Mouse (Mus musculus) cerebellum, adult 11 months (tissue): ENCODE data around the gene 1700010B08Rik.
A peak's percentile ranks its signal among the peaks of the same experiment; 100 is the strongest.

Source experiments
- DNase-seq: peaks from one replicate; pipeline ENCODE4 v3.0.0; 2022

The 1700010B08Rik gene

GRCm38 (mm10) chr2:173724382-173724781 is 5.2 kb downstream of the 1700010B08Rik start:
- DNase-seq: no peak

- DNase-seq: no peak
Measured at GRCm38 (mm10) chr2:173724940-173725807, 6.0 kb downstream of the 1700010B08Rik start.

- no peak for DNase-seq
Measured at GRCm38 (mm10) chr2:173725819-173726218, 6.6 kb downstream of the 1700010B08Rik start.

- no peak for DNase-seq
Measured at GRCm38 (mm10) chr2:173730444-173730966, 11.3 kb downstream of the 1700010B08Rik start.

- no peak for DNase-seq
Measured at GRCm38 (mm10) chr2:173734426-173734825, 15.2 kb downstream of the 1700010B08Rik start.

GRCm38 (mm10) chr2:173737222-173737989 is 18.2 kb downstream of the 1700010B08Rik start, which contains the start of gene Vapb:
Gene Vapb (plus strand): TSS chr2:173737511.
- peak; percentile 99 for DNase-seq

- DNase-seq: peak; percentile 8
Measured at GRCm38 (mm10) chr2:173738232-173738631, 19.0 kb downstream of the 1700010B08Rik start.

GRCm38 (mm10) chr2:173739107-173739506 is 19.9 kb downstream of the 1700010B08Rik start:
- no peak for DNase-seq

- DNase-seq: no peak
Measured at GRCm38 (mm10) chr2:173742090-173742489, 22.9 kb downstream of the 1700010B08Rik start.

GRCm38 (mm10) chr2:173742744-173743143 is 23.5 kb downstream of the 1700010B08Rik start:
- DNase-seq: no peak

GRCm38 (mm10) chr2:173744070-173744815 is 25.0 kb downstream of the 1700010B08Rik start:
- DNase-seq: no peak

GRCm38 (mm10) chr2:173748961-173749659 is 29.9 kb downstream of the 1700010B08Rik start:
- no peak for DNase-seq

- no peak for DNase-seq
Measured at GRCm38 (mm10) chr2:173755433-173756144, 36.4 kb downstream of the 1700010B08Rik start.

GRCm38 (mm10) chr2:173757624-173758155 is 38.5 kb downstream of the 1700010B08Rik start:
- no peak for DNase-seq

GRCm38 (mm10) chr2:173760607-173761006 is 41.4 kb downstream of the 1700010B08Rik start:
- DNase-seq: no peak

- no peak for DNase-seq
Measured at GRCm38 (mm10) chr2:173764629-173765028, 45.4 kb downstream of the 1700010B08Rik start.

GRCm38 (mm10) chr2:173767959-173768595 is 48.9 kb downstream of the 1700010B08Rik start:
- no peak for DNase-seq

GRCm38 (mm10) chr2:173769183-173769582 is 50.0 kb downstream of the 1700010B08Rik start:
- DNase-seq: no peak

GRCm38 (mm10) chr2:173770620-173771019 is 51.4 kb downstream of the 1700010B08Rik start:
- DNase-seq: no peak
